Mouse (Mus musculus): ENCODE measurements around the gene Mcidas. TPM values are rescaled to one million over a fixed set of nuclear protein-coding genes. Genes with fewer than 3 reads are reported as not detected.

Gene Mcidas
- not detected in 2 replicates for total RNA-seq (2014; fragmentation: Nextera tagmentation)
- not detected in 2 replicates for total RNA-seq (2017)

GRCm38 (mm10) chr13:112993531-112994152, at the start of gene Mcidas:
TSS of gene Mcidas (plus strand) at chr13:112993845.
- peak; percentile 4; the same call in 1 of the 2 replicates for ATAC-seq (replicated peaks; ENCODE audit: poor library complexity, severe bottlenecking)

GRCm38 (mm10) chr13:112945312-112945711, 48.3 kb upstream of the Mcidas start:
- no peak for ATAC-seq (replicated peaks; ENCODE audit: poor library complexity, severe bottlenecking)

GRCm38 (mm10) chr13:112945900-112946299, 47.7 kb upstream of the Mcidas start:
- ATAC-seq (replicated peaks; ENCODE audit: poor library complexity, severe bottlenecking): peak; percentile 98

- ATAC-seq (replicated peaks; ENCODE audit: poor library complexity, severe bottlenecking): no peak
Observed at GRCm38 (mm10) chr13:112954067-112954466, 39.6 kb upstream of the Mcidas start.

GRCm38 (mm10) chr13:112963081-112963480, 30.6 kb upstream of the Mcidas start:
- no peak for ATAC-seq (replicated peaks; ENCODE audit: poor library complexity, severe bottlenecking)

- ATAC-seq (replicated peaks; ENCODE audit: poor library complexity, severe bottlenecking): no peak
Observed at GRCm38 (mm10) chr13:112964421-112964820, 29.2 kb upstream of the Mcidas start.

GRCm38 (mm10) chr13:112967267-112967666, 26.4 kb upstream of the Mcidas start:
- no peak for ATAC-seq (replicated peaks; ENCODE audit: poor library complexity, severe bottlenecking)

GRCm38 (mm10) chr13:112976720-112977119, 16.9 kb upstream of the Mcidas start:
- ATAC-seq (replicated peaks; ENCODE audit: poor library complexity, severe bottlenecking): peak; percentile 86

GRCm38 (mm10) chr13:112985605-112986450, 7.8 kb upstream of the Mcidas start:
- ATAC-seq (replicated peaks; ENCODE audit: poor library complexity, severe bottlenecking): no peak

- ATAC-seq (replicated peaks; ENCODE audit: poor library complexity, severe bottlenecking): no peak
Observed at GRCm38 (mm10) chr13:112986451-112986950, 7.1 kb upstream of the Mcidas start.

- peak; percentile 82 for ATAC-seq (replicated peaks; ENCODE audit: poor library complexity, severe bottlenecking)
Observed at GRCm38 (mm10) chr13:112987532-112987943, 6.1 kb upstream of the Mcidas start, which contains the start of gene Ccno. TSS of gene Ccno (plus strand) at chr13:112987802.

GRCm38 (mm10) chr13:112987991-112988390, 5.7 kb upstream of the Mcidas start:
- ATAC-seq (replicated peaks; ENCODE audit: poor library complexity, severe bottlenecking): peak; percentile 4; the same call in 1 of the 2 replicates

GRCm38 (mm10) chr13:112988866-112989265, 4.8 kb upstream of the Mcidas start:
- no peak for ATAC-seq (replicated peaks; ENCODE audit: poor library complexity, severe bottlenecking)

- ATAC-seq (replicated peaks; ENCODE audit: poor library complexity, severe bottlenecking): no peak
Observed at GRCm38 (mm10) chr13:112989541-112989940, 4.1 kb upstream of the Mcidas start.

- ATAC-seq (replicated peaks; ENCODE audit: poor library complexity, severe bottlenecking): peak; percentile 61
Observed at GRCm38 (mm10) chr13:112990346-112990745, 3.3 kb upstream of the Mcidas start.

GRCm38 (mm10) chr13:112994191-112994590, 546 bp downstream of the Mcidas start:
- peak; percentile 32 for ATAC-seq (replicated peaks; ENCODE audit: poor library complexity, severe bottlenecking)

GRCm38 (mm10) chr13:112996407-112996806, 2.8 kb downstream of the Mcidas start:
- ATAC-seq (replicated peaks; ENCODE audit: poor library complexity, severe bottlenecking): peak; percentile 47

- ATAC-seq (replicated peaks; ENCODE audit: poor library complexity, severe bottlenecking): no peak
Observed at GRCm38 (mm10) chr13:112997369-112997768, 3.7 kb downstream of the Mcidas start.

GRCm38 (mm10) chr13:112998427-112999201, 5.0 kb downstream of the Mcidas start:
- ATAC-seq (replicated peaks; ENCODE audit: poor library complexity, severe bottlenecking): peak; percentile 38

GRCm38 (mm10) chr13:113000090-113000489, 6.4 kb downstream of the Mcidas start:
- no peak for ATAC-seq (replicated peaks; ENCODE audit: poor library complexity, severe bottlenecking)
